Mouse (Mus musculus): ENCODE data around the gene Tmem231. TPM values are rescaled to one million over a fixed set of nuclear protein-coding genes. Genes with fewer than 3 reads are reported as not detected.

Gene Tmem231
- polyA plus RNA-seq (2016; fragmentation: Nextera tagmentation; extraction: Ambion mirVana) = 18.6 and 18.7 TPM in 2 replicates

DNA sequence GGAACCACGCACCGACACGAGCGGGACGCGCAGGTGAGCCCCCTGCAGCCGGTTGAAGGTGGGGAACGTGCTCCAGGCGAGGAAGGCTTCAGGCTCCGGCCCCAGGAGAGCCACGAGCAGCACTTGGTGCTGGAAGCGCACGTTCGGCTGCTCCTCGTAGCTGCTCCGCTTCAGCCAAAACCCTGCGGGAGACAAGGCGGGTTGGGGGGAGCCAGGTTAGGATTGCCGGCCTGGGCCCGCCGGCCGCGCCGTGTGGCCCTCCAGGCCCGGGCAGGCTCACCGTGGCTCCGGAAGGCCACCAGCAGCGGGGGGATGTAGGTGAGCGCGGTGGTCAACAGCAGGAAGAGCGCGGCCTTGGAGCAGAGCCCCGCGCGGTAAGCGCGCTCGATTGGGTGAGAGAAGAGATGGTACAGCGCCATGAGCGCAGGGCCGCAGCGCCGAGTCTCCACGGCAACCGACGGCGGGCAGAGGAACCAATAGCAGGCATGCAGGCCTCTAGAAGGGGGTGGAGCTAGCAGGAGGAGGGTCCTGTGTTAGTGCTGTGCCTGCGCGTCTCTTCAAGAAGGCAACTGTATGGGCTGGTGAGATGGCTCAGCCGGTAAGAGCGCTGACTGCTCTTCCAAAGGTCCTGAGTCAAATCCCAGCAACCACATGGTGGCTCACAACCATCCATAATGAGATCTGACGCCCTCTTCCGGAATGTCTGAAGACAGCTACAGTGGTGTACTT lies at the start of gene Tmem231:
Gene Tmem231 (minus strand): TSS at position 534 of the 729 bp plus-strand sequence.
- peaks cover 16% of the 10 kb centered on the region for H3K4me1 ChIP-seq
- ATAC-seq (ENCODE audit: low FRiP score) = peak; percentile 100
- H3K27me3 ChIP-seq = no peaks in the 10 kb centered on the region
- peak within 1 kb of the TSS; percentile 91 for H3K4me2 ChIP-seq
- H3K9me3 ChIP-seq = no peaks in the 10 kb centered on the region
- peak within 1 kb of the TSS; percentile 77 for H3K4me3 ChIP-seq (replicated peaks)
- no peaks in the 10 kb centered on the region for H3K36me3 ChIP-seq (replicated peaks)
- H3K27ac ChIP-seq = peak within 1 kb of the TSS; percentile 93
- peak within 1 kb of the TSS; percentile 80 for H3K9ac ChIP-seq
- WGBS = under 1% methylated on average over 53 of the region's 53 CpGs

DNA sequence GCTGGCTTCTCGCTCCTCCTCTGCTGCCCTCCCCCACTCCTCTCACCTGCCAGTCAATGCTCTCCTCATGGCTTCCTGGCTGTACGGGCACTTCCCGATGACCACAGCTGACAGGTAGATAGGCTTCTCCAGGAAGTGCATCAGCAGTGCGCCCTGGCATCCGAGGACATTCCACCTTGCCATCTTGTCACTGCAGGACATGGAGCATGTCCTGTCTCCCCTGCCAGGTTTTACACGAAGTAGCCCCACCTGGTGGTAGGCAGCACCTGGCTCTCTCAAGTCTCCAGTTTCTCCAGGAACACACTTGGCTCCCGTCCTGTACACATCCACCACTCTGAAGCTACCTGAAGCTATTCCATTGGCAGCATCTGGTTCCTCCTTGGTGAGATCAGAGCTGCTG lies 48.4 kb upstream of the Tmem231 start:
- Histone ChIP-seq H3K36me3 (replicated peaks) (peaks cover 56% of the 10 kb centered on the region), H3K27ac (no peak overlapping the region), H3K27me3 (no peaks in the 10 kb centered on the region), H3K4me1 (no peaks in the 10 kb centered on the region), H3K4me3 (replicated peaks) (no peak overlapping the region), H3K4me2 (no peak overlapping the region), H3K9ac (no peak overlapping the region), H3K9me3 (no peaks in the 10 kb centered on the region)
- 79% methylated on average over 7 of the region's 7 CpGs for WGBS
- ATAC-seq (ENCODE audit: low FRiP score) = no peak

DNA sequence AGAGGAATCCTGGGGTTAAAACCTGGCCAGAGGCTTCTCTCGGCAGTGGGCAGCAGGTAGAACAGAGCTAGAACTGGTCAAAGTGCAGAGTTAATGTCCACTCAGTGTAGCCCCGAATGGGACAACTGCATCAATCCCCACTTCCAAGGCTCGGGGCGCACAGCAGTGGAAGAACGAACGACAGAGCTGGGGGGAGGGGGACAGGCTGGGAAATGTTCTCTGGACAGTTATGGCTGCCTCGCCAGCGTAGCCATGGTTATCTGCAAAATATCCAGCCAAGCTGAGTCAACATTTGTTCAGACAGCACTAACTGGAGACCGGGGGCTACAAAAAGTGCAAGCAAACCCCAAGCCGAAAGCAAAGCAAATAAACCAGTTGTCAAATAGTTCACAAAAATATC lies 44.5 kb upstream of the Tmem231 start:
- Histone ChIP-seq H3K9ac (no peak overlapping the region), H3K27me3 (no peaks in the 10 kb centered on the region), H3K27ac (no peak overlapping the region), H3K4me3 (replicated peaks) (no peak overlapping the region), H3K9me3 (no peaks in the 10 kb centered on the region), H3K4me2 (no peak overlapping the region), H3K4me1 (no peaks in the 10 kb centered on the region), H3K36me3 (replicated peaks) (peaks cover 43% of the 10 kb centered on the region)
- ATAC-seq (ENCODE audit: low FRiP score) = no peak
- 92% methylated on average over 10 of the region's 10 CpGs for WGBS

GRCm38 (mm10) chr8:111976326-111976725 lies 42.6 kb upstream of the Tmem231 start:
- H3K9me3 ChIP-seq = no peaks in the 10 kb centered on the region
- ATAC-seq (ENCODE audit: low FRiP score) = no peak
- H3K27me3 ChIP-seq = no peaks in the 10 kb centered on the region
- H3K27ac ChIP-seq = no peak overlapping the region
- H3K4me3 ChIP-seq (replicated peaks) = no peak overlapping the region
- peaks cover 34% of the 10 kb centered on the region for H3K36me3 ChIP-seq (replicated peaks)
- no peaks in the 10 kb centered on the region for H3K4me1 ChIP-seq
- no peak overlapping the region for H3K9ac ChIP-seq
- WGBS = 90% methylated on average over 2 of the region's 2 CpGs
- H3K4me2 ChIP-seq = no peak overlapping the region

- 90% methylated on average over 2 of the region's 2 CpGs for WGBS
These were observed 42.0 kb upstream of the Tmem231 start for GRCm38 (mm10) chr8:111975706-111976105.

GRCm38 (mm10) chr8:111974138-111974537 lies 40.5 kb upstream of the Tmem231 start:
- no peak for ATAC-seq (ENCODE audit: low FRiP score)
- Histone ChIP-seq H3K27me3 (no peaks in the 10 kb centered on the region), H3K27ac (no peak overlapping the region), H3K4me2 (no peak overlapping the region), H3K9ac (no peak overlapping the region), H3K9me3 (no peaks in the 10 kb centered on the region), H3K4me1 (no peaks in the 10 kb centered on the region), H3K36me3 (replicated peaks) (peaks cover 37% of the 10 kb centered on the region), H3K4me3 (replicated peaks) (no peak overlapping the region)
- 97% methylated on average over 12 of the region's 12 CpGs for WGBS

More at GRCm38 (mm10) chr8:111975706-111976105, 42.0 kb upstream of the Tmem231 start:
- Histone ChIP-seq H3K27me3 (no peaks in the 10 kb centered on the region), H3K36me3 (replicated peaks) (peaks cover 37% of the 10 kb centered on the region), H3K9me3 (no peaks in the 10 kb centered on the region), H3K4me3 (replicated peaks) (no peak overlapping the region), H3K27ac (no peak overlapping the region), H3K9ac (no peak overlapping the region), H3K4me2 (no peak overlapping the region), H3K4me1 (no peaks in the 10 kb centered on the region)
- ATAC-seq (ENCODE audit: low FRiP score) = no peak

DNA sequence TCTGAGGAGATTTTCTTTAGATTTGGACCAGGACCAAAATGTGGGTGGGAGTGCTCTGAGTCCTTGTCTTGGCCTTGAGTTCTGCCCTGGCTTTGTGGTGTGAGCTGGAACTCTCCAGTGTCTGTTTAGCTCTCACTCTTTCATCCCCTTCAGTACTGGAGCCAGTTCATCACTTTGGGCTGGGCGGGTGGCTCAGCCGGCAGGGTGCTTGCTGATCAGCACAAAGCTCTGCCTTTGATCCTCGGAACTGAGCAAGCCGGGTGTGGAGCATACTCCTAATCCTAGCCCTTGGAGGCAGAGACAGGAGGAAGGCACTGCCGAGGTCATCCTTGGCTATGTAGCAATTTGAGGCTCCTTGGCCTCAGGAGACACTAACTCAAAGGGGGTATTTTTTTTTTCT lies 35.3 kb upstream of the Tmem231 start:
- WGBS = 30% methylated on average over 5 of the region's 5 CpGs
- no peak for ATAC-seq (ENCODE audit: low FRiP score)
- no peak overlapping the region for H3K9ac ChIP-seq
- peaks cover 27% of the 10 kb centered on the region for H3K36me3 ChIP-seq (replicated peaks)
- H3K27ac ChIP-seq = no peak overlapping the region
- H3K4me2 ChIP-seq = no peak overlapping the region
- no peak overlapping the region for H3K4me3 ChIP-seq (replicated peaks)
- no peaks in the 10 kb centered on the region for H3K9me3 ChIP-seq
- no peaks in the 10 kb centered on the region for H3K4me1 ChIP-seq
- H3K27me3 ChIP-seq = no peaks in the 10 kb centered on the region

- no peak overlapping the region for H3K9ac ChIP-seq
- no peaks in the 10 kb centered on the region for H3K27me3 ChIP-seq
- H3K27ac ChIP-seq = no peak overlapping the region
- no peak overlapping the region for H3K4me3 ChIP-seq (replicated peaks)
- H3K9me3 ChIP-seq = no peaks in the 10 kb centered on the region
- no peaks in the 10 kb centered on the region for H3K4me1 ChIP-seq
- 85% methylated on average over 10 of the region's 10 CpGs for WGBS
- no peak overlapping the region for H3K4me2 ChIP-seq
- peaks cover 27% of the 10 kb centered on the region for H3K36me3 ChIP-seq (replicated peaks)
- ATAC-seq (ENCODE audit: low FRiP score) = no peak
These were observed 34.9 kb upstream of the Tmem231 start for GRCm38 (mm10) chr8:111968541-111968940.

DNA sequence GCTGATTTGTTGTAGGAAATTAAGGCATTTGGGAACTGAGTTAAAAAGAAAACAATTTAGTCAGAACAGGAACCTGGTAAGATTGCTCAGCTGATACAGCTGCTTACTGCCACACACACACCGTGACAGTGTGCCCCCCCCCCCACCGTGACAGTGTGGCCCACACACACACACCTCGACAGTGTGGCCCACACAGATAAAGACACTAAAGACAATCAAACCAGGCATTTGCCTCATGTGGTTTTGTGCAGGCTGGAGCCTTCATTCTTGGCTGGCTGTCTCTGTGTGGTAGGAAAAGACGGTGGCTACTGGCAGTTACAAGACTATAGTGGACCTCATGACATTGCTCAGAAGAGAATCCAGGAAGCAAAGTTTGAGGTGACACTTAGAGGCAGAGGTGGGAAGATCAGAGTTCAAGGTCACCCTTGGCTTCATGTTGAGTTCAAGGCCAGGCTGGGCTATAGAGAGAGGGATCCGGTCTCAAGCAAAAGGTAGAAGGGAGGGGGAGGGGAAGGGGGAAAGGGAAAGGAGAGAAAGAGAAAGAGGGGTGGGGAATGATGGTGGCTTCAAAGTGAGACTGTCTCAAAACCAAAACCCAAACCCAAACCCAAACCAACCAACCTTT lies 33.7 kb upstream of the Tmem231 start:
- H3K4me3 ChIP-seq (replicated peaks) = no peak overlapping the region
- no peak for ATAC-seq (ENCODE audit: low FRiP score)
- H3K36me3 ChIP-seq (replicated peaks) = peaks cover 24% of the 10 kb centered on the region
- 87% methylated on average over 5 of the region's 5 CpGs for WGBS
- no peaks in the 10 kb centered on the region for H3K27me3 ChIP-seq
- no peak overlapping the region for H3K4me2 ChIP-seq
- H3K4me1 ChIP-seq = no peaks in the 10 kb centered on the region
- H3K9me3 ChIP-seq = no peaks in the 10 kb centered on the region
- H3K9ac ChIP-seq = no peak overlapping the region
- H3K27ac ChIP-seq = no peak overlapping the region

DNA sequence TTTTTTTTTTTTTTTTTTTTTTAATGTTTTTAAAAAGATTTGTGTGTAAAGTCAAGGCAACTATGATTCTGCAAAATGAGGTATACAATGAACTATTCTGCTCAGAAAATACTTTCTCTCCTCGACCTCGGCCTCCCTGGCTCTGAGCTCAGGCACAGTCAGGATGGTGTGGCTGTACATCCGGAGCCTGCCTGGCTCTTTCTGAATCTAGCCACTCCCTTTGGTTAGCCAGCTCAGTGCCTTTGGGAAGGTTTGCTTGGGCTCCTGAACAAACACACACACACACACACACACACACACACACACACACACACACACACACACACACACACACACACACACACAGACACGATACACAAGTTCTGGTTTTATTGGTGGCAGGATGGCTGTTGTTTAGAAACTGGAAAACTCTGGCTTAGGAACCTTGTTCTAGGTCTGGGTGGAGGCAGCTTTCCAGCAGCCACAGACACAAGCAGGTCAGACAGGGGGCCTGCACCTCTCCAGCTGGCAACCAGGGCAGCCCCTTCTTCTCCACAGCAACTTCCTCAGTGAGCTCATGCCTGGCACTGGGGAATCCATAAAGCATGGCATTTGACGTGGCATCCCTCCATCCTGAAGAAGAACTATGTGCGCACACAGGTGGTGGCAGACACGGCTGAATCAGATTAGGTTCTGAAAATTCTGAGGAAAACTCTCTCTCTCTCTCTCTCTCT lies 31.3 kb upstream of the Tmem231 start:
- 89% methylated on average over 7 of the region's 7 CpGs for WGBS
- H3K4me3 ChIP-seq (replicated peaks) = no peak overlapping the region
- H3K4me1 ChIP-seq = no peaks in the 10 kb centered on the region
- peaks cover 22% of the 10 kb centered on the region for H3K36me3 ChIP-seq (replicated peaks)
- no peak overlapping the region for H3K4me2 ChIP-seq
- no peak overlapping the region for H3K9ac ChIP-seq
- ATAC-seq (ENCODE audit: low FRiP score) = no peak
- no peak overlapping the region for H3K27ac ChIP-seq
- H3K9me3 ChIP-seq = no peaks in the 10 kb centered on the region
- no peaks in the 10 kb centered on the region for H3K27me3 ChIP-seq

DNA sequence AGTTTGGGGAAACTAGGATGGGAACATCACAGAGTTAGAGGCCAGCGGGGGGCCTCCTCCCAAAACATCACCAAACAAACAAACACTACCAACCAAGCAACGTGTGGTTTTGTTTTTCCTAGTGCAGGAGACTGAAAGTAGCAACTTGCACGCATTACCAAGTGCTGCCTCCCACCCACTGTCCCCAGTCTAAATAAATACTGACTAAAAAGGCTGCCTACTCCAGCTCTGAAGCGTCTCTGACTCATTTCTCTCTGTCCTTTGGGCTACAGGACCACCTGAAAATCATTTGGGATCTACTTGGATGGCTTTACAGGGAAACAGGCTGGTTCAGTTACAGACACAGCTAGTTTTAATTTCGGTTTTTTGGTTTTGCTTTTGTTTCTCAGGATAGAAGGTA lies 30.7 kb upstream of the Tmem231 start:
- H3K27me3 ChIP-seq = no peaks in the 10 kb centered on the region
- H3K9me3 ChIP-seq = no peaks in the 10 kb centered on the region
- no peak for ATAC-seq (ENCODE audit: low FRiP score)
- no peak overlapping the region for H3K4me3 ChIP-seq (replicated peaks)
- no peaks in the 10 kb centered on the region for H3K4me1 ChIP-seq
- no peak overlapping the region for H3K4me2 ChIP-seq
- H3K9ac ChIP-seq = no peak overlapping the region
- H3K27ac ChIP-seq = no peak overlapping the region
- H3K36me3 ChIP-seq (replicated peaks) = peaks cover 22% of the 10 kb centered on the region
- 78% methylated on average over 5 of the region's 5 CpGs for WGBS

GRCm38 (mm10) chr8:111963546-111963945 lies 29.9 kb upstream of the Tmem231 start:
- no peak overlapping the region for H3K9ac ChIP-seq
- H3K4me2 ChIP-seq = no peak overlapping the region
- H3K36me3 ChIP-seq (replicated peaks) = peaks cover 19% of the 10 kb centered on the region
- H3K27ac ChIP-seq = no peak overlapping the region
- ATAC-seq (ENCODE audit: low FRiP score) = no peak
- H3K4me1 ChIP-seq = no peaks in the 10 kb centered on the region
- WGBS = 76% methylated on average over 4 of the region's 4 CpGs
- H3K4me3 ChIP-seq (replicated peaks) = no peak overlapping the region
- H3K9me3 ChIP-seq = no peaks in the 10 kb centered on the region
- no peaks in the 10 kb centered on the region for H3K27me3 ChIP-seq
